Mouse (Mus musculus): ENCODE data around the gene Ksr1. TPM values are rescaled to one million over a fixed set of nuclear protein-coding genes. Genes with fewer than 3 reads are reported as not detected.

Gene Ksr1
- polyA plus RNA-seq, 1 experiment from 2014 or later, result 4.7 TPM

DNA sequence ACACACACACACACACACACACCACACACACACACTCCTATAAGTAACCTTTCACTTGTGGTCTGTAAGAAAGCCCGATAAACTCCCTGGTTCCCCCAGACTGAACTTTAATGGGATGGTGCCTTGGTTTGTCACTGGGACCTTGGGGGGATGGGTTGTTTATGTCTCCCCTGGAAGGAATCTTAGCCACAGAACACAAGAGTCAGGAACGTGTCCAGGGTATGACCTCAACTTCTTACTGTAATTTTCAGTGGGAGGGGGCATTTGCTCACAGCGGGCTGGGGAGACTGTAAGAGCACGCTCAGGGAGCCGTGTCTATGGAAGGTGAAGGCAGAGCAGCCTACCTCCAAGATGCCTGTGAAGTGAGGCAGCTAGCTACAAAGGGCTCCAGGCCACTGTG lies 49.5 kb downstream of the Ksr1 start:
- H3K9me3 ChIP-seq (ENCODE audit: control insufficient read depth), result no peaks in the 10 kb centered on the region
- H3K4me2 ChIP-seq (replicated peaks; ENCODE audit: low read depth), result no peak overlapping the region
- 56% methylated on average over 5 of the region's 5 CpGs for WGBS
- no peak for TF ChIP-seq CTCF (IDR thresholded peaks at IDR 0.05; ENCODE audit: low read depth)
- H3K4me1 ChIP-seq (replicated peaks; ENCODE audit: control insufficient read depth, insufficient read depth, low read length), result peaks cover 23% of the 10 kb centered on the region
- no peak overlapping the region; the same call in 1 of the 2 replicates for H3K27ac ChIP-seq (ENCODE audit: low read depth, low read length)
- no peak for ATAC-seq
- no peak overlapping the region for H3K4me3 ChIP-seq (ENCODE audit: low read depth, low read length)
- H3K27me3 ChIP-seq (replicated peaks; ENCODE audit: control insufficient read depth, insufficient read depth, low read length), result no peaks in the 10 kb centered on the region
- H3K9ac ChIP-seq (ENCODE audit: low read depth, low read length), result no peak overlapping the region
- H3K36me3 ChIP-seq (ENCODE audit: control insufficient read depth, insufficient read depth), result peaks cover 15% of the 10 kb centered on the region; the same call in 1 of the 2 replicates

DNA sequence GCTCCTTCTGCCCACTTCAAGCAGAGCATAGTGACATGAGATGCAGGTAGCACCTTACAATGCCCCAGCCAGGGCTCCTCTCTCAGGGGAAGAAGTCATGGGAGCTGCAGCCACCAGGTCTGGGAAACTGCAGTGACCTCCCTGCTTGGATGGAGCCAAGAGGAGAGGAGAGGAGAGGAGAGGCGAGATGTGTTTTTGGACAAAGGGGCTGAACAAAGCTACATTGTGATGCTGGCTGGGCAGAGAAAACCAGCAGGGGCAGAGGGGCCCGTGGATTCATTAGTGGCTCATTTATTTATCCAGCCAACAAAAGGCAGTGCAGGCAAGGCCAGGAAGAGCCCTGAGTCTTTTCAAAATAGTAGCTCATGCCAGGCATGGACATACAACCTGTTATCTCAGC lies 50.5 kb downstream of the Ksr1 start:
- no peaks in the 10 kb centered on the region for H3K27me3 ChIP-seq (replicated peaks; ENCODE audit: control insufficient read depth, insufficient read depth, low read length)
- H3K4me1 ChIP-seq (replicated peaks; ENCODE audit: control insufficient read depth, insufficient read depth, low read length), result peaks cover 22% of the 10 kb centered on the region
- 41% methylated on average over 2 of the region's 2 CpGs for WGBS
- no peak overlapping the region for H3K4me2 ChIP-seq (replicated peaks; ENCODE audit: low read depth)
- H3K4me3 ChIP-seq (ENCODE audit: low read depth, low read length), result no peak overlapping the region
- no peak overlapping the region for H3K9ac ChIP-seq (ENCODE audit: low read depth, low read length)
- H3K27ac ChIP-seq (ENCODE audit: low read depth, low read length), result peak overlapping the region; percentile 76
- ATAC-seq, result no peak
- peaks cover 9% of the 10 kb centered on the region; the same call in 1 of the 2 replicates for H3K36me3 ChIP-seq (ENCODE audit: control insufficient read depth, insufficient read depth)
- no peaks in the 10 kb centered on the region for H3K9me3 ChIP-seq (ENCODE audit: control insufficient read depth)
- TF ChIP-seq CTCF (IDR thresholded peaks at IDR 0.05; ENCODE audit: low read depth), result no peak

DNA sequence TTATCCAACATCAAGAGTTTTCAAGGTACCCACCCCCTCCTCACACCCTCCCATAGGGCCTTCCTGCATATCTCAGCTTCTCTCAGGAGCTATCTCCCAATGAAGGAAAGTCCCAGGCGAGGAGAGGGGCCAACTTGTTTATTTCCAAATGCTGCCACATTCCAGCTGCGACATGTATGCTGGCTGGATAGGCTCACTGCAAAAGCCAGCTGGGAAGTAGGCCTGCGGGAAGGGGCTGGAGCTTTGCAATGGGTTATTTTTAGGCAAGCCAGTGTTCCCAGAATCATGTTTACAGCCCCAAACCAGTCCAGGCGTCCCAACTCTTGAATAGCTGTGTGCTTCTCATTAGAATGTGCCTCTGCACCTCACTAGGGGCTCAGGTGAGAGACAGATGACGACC lies 51.5 kb downstream of the Ksr1 start:
- Histone ChIP-seq H3K4me3 (ENCODE audit: low read depth, low read length) (no peak overlapping the region), H3K4me2 (replicated peaks; ENCODE audit: low read depth) (no peak overlapping the region), H3K36me3 (ENCODE audit: control insufficient read depth, insufficient read depth) (no peaks in the 10 kb centered on the region; the same call in 1 of the 2 replicates), H3K27ac (ENCODE audit: low read depth, low read length) (peak overlapping the region; percentile 76), H3K9me3 (ENCODE audit: control insufficient read depth) (no peaks in the 10 kb centered on the region), H3K9ac (ENCODE audit: low read depth, low read length) (no peak overlapping the region), H3K27me3 (replicated peaks; ENCODE audit: control insufficient read depth, insufficient read depth, low read length) (no peaks in the 10 kb centered on the region), H3K4me1 (replicated peaks; ENCODE audit: control insufficient read depth, insufficient read depth, low read length) (peaks cover 16% of the 10 kb centered on the region)
- no peak for ATAC-seq
- WGBS, result 58% methylated on average over 5 of the region's 5 CpGs
- no peak for TF ChIP-seq CTCF (IDR thresholded peaks at IDR 0.05; ENCODE audit: low read depth)

DNA sequence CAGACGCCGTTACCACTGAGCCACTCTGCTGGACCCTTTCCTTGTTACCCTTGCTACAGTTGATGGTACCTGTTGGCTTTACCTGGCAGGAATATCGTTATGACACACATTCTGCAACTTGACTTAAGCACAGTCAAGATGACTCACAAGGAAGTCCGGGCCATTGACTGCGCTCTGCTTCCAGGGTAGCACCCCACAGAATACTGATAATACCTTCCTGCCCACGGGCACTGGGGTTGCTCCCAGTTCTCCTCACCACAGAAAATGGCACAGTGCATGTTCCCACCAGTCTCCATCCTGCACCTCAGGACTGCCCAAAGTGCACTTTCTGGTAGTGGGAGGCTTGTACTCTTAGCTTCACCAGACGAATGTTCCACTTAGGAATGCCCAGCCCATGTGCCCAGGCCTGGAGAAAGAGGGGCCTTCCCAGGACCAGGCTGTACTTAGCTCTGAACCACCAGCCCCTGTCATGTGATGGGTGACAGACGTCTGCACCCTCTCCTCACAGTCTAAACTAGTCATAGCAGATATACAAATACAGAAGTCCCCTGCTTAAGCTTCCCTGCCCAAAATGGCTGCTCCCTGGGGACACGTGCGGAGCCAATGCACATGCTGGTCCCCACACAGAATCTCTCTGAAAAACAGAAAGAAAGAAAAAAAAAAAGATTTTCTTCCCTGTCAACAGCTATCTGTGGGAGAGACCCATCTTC lies 52.1 kb downstream of the Ksr1 start:
- no peak for TF ChIP-seq CTCF (IDR thresholded peaks at IDR 0.05; ENCODE audit: low read depth)
- no peaks in the 10 kb centered on the region for H3K27me3 ChIP-seq (replicated peaks; ENCODE audit: control insufficient read depth, insufficient read depth, low read length)
- no peak overlapping the region for H3K4me3 ChIP-seq (ENCODE audit: low read depth, low read length)
- no peaks in the 10 kb centered on the region for H3K9me3 ChIP-seq (ENCODE audit: control insufficient read depth)
- no peak overlapping the region for H3K4me2 ChIP-seq (replicated peaks; ENCODE audit: low read depth)
- H3K27ac ChIP-seq (ENCODE audit: low read depth, low read length), result peak overlapping the region; percentile 76
- H3K4me1 ChIP-seq (replicated peaks; ENCODE audit: control insufficient read depth, insufficient read depth, low read length), result peaks cover 11% of the 10 kb centered on the region
- 59% methylated on average over 10 of the region's 10 CpGs for WGBS
- ATAC-seq, result no peak
- H3K9ac ChIP-seq (ENCODE audit: low read depth, low read length), result no peak overlapping the region
- no peaks in the 10 kb centered on the region; the same call in 1 of the 2 replicates for H3K36me3 ChIP-seq (ENCODE audit: control insufficient read depth, insufficient read depth)

DNA sequence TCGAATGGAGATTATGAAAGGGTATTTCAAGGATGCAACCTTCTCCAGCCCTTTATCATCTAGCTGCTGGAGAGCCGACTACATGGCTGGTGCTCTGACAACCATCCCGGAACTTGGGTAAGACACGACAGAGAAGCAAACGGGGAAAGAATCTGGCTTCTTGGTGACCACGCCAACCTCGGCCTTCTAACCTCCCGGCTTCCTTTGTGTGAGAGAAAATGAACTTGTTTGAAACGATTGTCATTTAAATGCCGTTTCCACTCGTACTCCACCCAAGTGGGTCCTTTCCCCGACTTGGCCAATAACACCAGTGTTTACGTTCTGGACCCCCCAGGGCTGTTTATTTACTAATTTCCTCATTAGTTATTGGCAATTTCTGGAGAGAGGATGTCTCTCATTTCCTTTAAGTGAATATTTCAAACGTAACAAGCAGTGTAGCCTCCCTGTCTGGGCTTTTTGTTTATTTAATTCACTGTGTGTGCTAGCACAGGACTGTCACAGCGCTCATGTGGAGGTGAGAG lies 52.8 kb downstream of the Ksr1 start:
- Histone ChIP-seq H3K27me3 (replicated peaks; ENCODE audit: control insufficient read depth, insufficient read depth, low read length) (no peaks in the 10 kb centered on the region), H3K9me3 (ENCODE audit: control insufficient read depth) (no peaks in the 10 kb centered on the region), H3K4me2 (replicated peaks; ENCODE audit: low read depth) (no peak overlapping the region), H3K4me3 (ENCODE audit: low read depth, low read length) (no peak overlapping the region), H3K36me3 (ENCODE audit: control insufficient read depth, insufficient read depth) (no peaks in the 10 kb centered on the region; the same call in 1 of the 2 replicates), H3K27ac (ENCODE audit: low read depth, low read length) (peak overlapping the region; percentile 76; the same call in 1 of the 2 replicates), H3K4me1 (replicated peaks; ENCODE audit: control insufficient read depth, insufficient read depth, low read length) (peaks cover 4% of the 10 kb centered on the region; the same call in 1 of the 2 replicates), H3K9ac (ENCODE audit: low read depth, low read length) (no peak overlapping the region)
- ATAC-seq, result no peak
- WGBS, result 58% methylated on average over 15 of the region's 15 CpGs
- no peak for TF ChIP-seq CTCF (IDR thresholded peaks at IDR 0.05; ENCODE audit: low read depth)

DNA sequence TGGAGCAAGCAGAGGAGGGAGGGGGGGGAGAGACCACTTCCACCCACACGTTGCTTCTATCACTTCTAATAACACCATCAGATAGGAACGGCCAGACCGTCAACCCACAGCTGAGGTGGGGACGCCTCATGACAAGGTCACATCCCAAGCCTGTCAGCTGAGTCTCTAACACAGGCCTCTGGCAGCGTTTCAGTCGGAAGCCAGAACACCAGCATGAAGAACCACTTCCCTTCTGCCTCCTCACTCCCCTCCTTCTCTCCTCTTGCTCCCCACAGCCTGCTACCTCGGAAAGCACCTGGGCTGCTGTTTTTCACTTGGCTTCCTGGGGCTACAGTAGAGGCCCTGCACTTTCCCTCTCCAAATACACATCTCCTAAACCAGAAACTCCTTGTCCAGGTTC lies 53.4 kb downstream of the Ksr1 start:
- H3K27ac ChIP-seq (ENCODE audit: low read depth, low read length), result no peak overlapping the region
- no peak for ATAC-seq
- no peaks in the 10 kb centered on the region for H3K9me3 ChIP-seq (ENCODE audit: control insufficient read depth)
- WGBS, result 60% methylated on average over 7 of the region's 7 CpGs
- TF ChIP-seq CTCF (IDR thresholded peaks at IDR 0.05; ENCODE audit: low read depth), result no peak
- no peak overlapping the region for H3K4me2 ChIP-seq (replicated peaks; ENCODE audit: low read depth)
- no peak overlapping the region for H3K4me3 ChIP-seq (ENCODE audit: low read depth, low read length)
- no peaks in the 10 kb centered on the region for H3K27me3 ChIP-seq (replicated peaks; ENCODE audit: control insufficient read depth, insufficient read depth, low read length)
- H3K36me3 ChIP-seq (ENCODE audit: control insufficient read depth, insufficient read depth), result no peaks in the 10 kb centered on the region; the same call in 1 of the 2 replicates
- H3K4me1 ChIP-seq (replicated peaks; ENCODE audit: control insufficient read depth, insufficient read depth, low read length), result peaks cover 4% of the 10 kb centered on the region; the same call in 1 of the 2 replicates
- H3K9ac ChIP-seq (ENCODE audit: low read depth, low read length), result no peak overlapping the region
